Mouse (Mus musculus): ENCODE results near the gene Jmjd1c. TPM values are rescaled to one million over a fixed set of nuclear protein-coding genes. Genes with fewer than 3 reads are reported as not detected.
"Not testable (repeated sequence)": the region's sequence is repeated elsewhere in the genome, so short reads cannot be mapped to it uniquely, and the experiment has no call there.

Jmjd1c gene
- polyA plus RNA-seq, 1 experiment from 2014 or later = 59.5 TPM

GRCm38 (mm10) chr10:67107017-67107761 lies 11.3 kb downstream of the Jmjd1c start:
- peaks cover 69% of the 10 kb centered on the region for H3K4me1 ChIP-seq (replicated peaks; ENCODE audit: control insufficient read depth, insufficient read depth, low read length)
- no peaks in the 10 kb centered on the region for H3K9me3 ChIP-seq (ENCODE audit: control insufficient read depth, low read length)
- no peaks in the 10 kb centered on the region for H3K27me3 ChIP-seq (ENCODE audit: control insufficient read depth, insufficient read depth, low read length)
- DNase-seq (ENCODE audit: low spot score) (no peak), ATAC-seq (ENCODE audit: low FRiP score) (no peak)
- H3K4me3 ChIP-seq (replicated peaks; ENCODE audit: low read length) = no peak overlapping the region
- H3K4me2 ChIP-seq (replicated peaks) = no peak overlapping the region
- 65% methylated on average over 9 of the region's 9 CpGs for WGBS
- H3K36me3 ChIP-seq (replicated peaks; ENCODE audit: control insufficient read depth, insufficient read depth) = no peaks in the 10 kb centered on the region
- peak overlapping the region; percentile 30; the same call in 1 of the 2 replicates for H3K27ac ChIP-seq
- no peak overlapping the region for H3K9ac ChIP-seq

- ATAC-seq (ENCODE audit: low FRiP score) (no peak), DNase-seq (ENCODE audit: low spot score) (no peak)
- Histone ChIP-seq H3K4me3 (replicated peaks; ENCODE audit: low read length) (no peak overlapping the region), H3K27me3 (ENCODE audit: control insufficient read depth, insufficient read depth, low read length) (no peaks in the 10 kb centered on the region), H3K9ac (no peak overlapping the region), H3K9me3 (ENCODE audit: control insufficient read depth, low read length) (no peaks in the 10 kb centered on the region), H3K27ac (no peak overlapping the region), H3K4me1 (replicated peaks; ENCODE audit: control insufficient read depth, insufficient read depth, low read length) (peaks cover 65% of the 10 kb centered on the region), H3K4me2 (replicated peaks) (no peak overlapping the region), H3K36me3 (replicated peaks; ENCODE audit: control insufficient read depth, insufficient read depth) (no peaks in the 10 kb centered on the region)
- WGBS = 52% methylated on average over 9 of the region's 9 CpGs
Measured at GRCm38 (mm10) chr10:67108096-67108495, 12.2 kb downstream of the Jmjd1c start.

- no peaks in the 10 kb centered on the region for H3K9me3 ChIP-seq (ENCODE audit: control insufficient read depth, low read length)
- H3K4me1 ChIP-seq (replicated peaks; ENCODE audit: control insufficient read depth, insufficient read depth, low read length) = peaks cover 50% of the 10 kb centered on the region
- no peak overlapping the region for H3K27ac ChIP-seq
- no peak overlapping the region for H3K9ac ChIP-seq
- ATAC-seq (ENCODE audit: low FRiP score) (no peak), DNase-seq (ENCODE audit: low spot score) (no peak)
- H3K36me3 ChIP-seq (replicated peaks; ENCODE audit: control insufficient read depth, insufficient read depth) = no peaks in the 10 kb centered on the region
- H3K4me3 ChIP-seq (replicated peaks; ENCODE audit: low read length) = no peak overlapping the region
- H3K27me3 ChIP-seq (ENCODE audit: control insufficient read depth, insufficient read depth, low read length) = no peaks in the 10 kb centered on the region
- H3K4me2 ChIP-seq (replicated peaks) = no peak overlapping the region
- 88% methylated on average over 5 of the region's 5 CpGs for WGBS
Measured at GRCm38 (mm10) chr10:67109635-67110034, 13.7 kb downstream of the Jmjd1c start.

- Histone ChIP-seq H3K9ac (no peak overlapping the region), H3K27ac (no peak overlapping the region)
- WGBS = 66% methylated on average over 14 of the region's 14 CpGs
Measured at GRCm38 (mm10) chr10:67111044-67111798, 15.3 kb downstream of the Jmjd1c start.

GRCm38 (mm10) chr10:67111799-67112177 lies 15.9 kb downstream of the Jmjd1c start:
- no peak for ATAC-seq (ENCODE audit: low FRiP score)

More at GRCm38 (mm10) chr10:67111044-67111798, 15.3 kb downstream of the Jmjd1c start:
- Histone ChIP-seq H3K4me1 (replicated peaks; ENCODE audit: control insufficient read depth, insufficient read depth, low read length) (peaks cover 49% of the 10 kb centered on the region), H3K9me3 (ENCODE audit: control insufficient read depth, low read length) (no peaks in the 10 kb centered on the region), H3K27me3 (ENCODE audit: control insufficient read depth, insufficient read depth, low read length) (no peaks in the 10 kb centered on the region), H3K4me3 (replicated peaks; ENCODE audit: low read length) (no peak overlapping the region), H3K36me3 (replicated peaks; ENCODE audit: control insufficient read depth, insufficient read depth) (no peaks in the 10 kb centered on the region), H3K4me2 (replicated peaks) (no peak overlapping the region)
- no peak for DNase-seq (ENCODE audit: low spot score)
- no peak for ATAC-seq (ENCODE audit: low FRiP score)

GRCm38 (mm10) chr10:67112967-67113366 lies 17.0 kb downstream of the Jmjd1c start:
- 82% methylated on average over 5 of the region's 5 CpGs for WGBS
- H3K27me3 ChIP-seq (ENCODE audit: control insufficient read depth, insufficient read depth, low read length); H3K4me3 ChIP-seq (replicated peaks; ENCODE audit: low read length); H3K9me3 ChIP-seq (ENCODE audit: control insufficient read depth, low read length); DNase-seq (ENCODE audit: low spot score); H3K27ac ChIP-seq; H3K36me3 ChIP-seq (replicated peaks; ENCODE audit: control insufficient read depth, insufficient read depth); ATAC-seq (ENCODE audit: low FRiP score); H3K9ac ChIP-seq; H3K4me2 ChIP-seq (replicated peaks): not testable (repeated sequence)
- peaks cover 36% of the 10 kb centered on the region for H3K4me1 ChIP-seq (replicated peaks; ENCODE audit: control insufficient read depth, insufficient read depth, low read length)

More at GRCm38 (mm10) chr10:67111799-67112177, 15.9 kb downstream of the Jmjd1c start:
- H3K4me1 ChIP-seq (replicated peaks; ENCODE audit: control insufficient read depth, insufficient read depth, low read length) = peaks cover 48% of the 10 kb centered on the region
- H3K4me3 ChIP-seq (replicated peaks; ENCODE audit: low read length) = no peak overlapping the region
- H3K9ac ChIP-seq = no peak overlapping the region
- no peak overlapping the region for H3K4me2 ChIP-seq (replicated peaks)
- no peaks in the 10 kb centered on the region for H3K9me3 ChIP-seq (ENCODE audit: control insufficient read depth, low read length)
- WGBS = 81% methylated on average over 5 of the region's 5 CpGs
- H3K27ac ChIP-seq = no peak overlapping the region
- H3K27me3 ChIP-seq (ENCODE audit: control insufficient read depth, insufficient read depth, low read length) = no peaks in the 10 kb centered on the region
- DNase-seq (ENCODE audit: low spot score) = no peak
- no peaks in the 10 kb centered on the region for H3K36me3 ChIP-seq (replicated peaks; ENCODE audit: control insufficient read depth, insufficient read depth)

GRCm38 (mm10) chr10:67113833-67114232 lies 17.9 kb downstream of the Jmjd1c start:
- ATAC-seq (ENCODE audit: low FRiP score) = no peak
- WGBS = 94% methylated on average over 11 of the region's 11 CpGs

GRCm38 (mm10) chr10:67115115-67115514 lies 19.2 kb downstream of the Jmjd1c start:
- H3K4me3 ChIP-seq (replicated peaks; ENCODE audit: low read length) = no peak overlapping the region
- WGBS = 15% methylated on average over 6 of the region's 6 CpGs
- H3K9ac ChIP-seq = no peak overlapping the region
- peak overlapping the region; percentile 44; the same call in 1 of the 2 replicates for H3K27ac ChIP-seq
- no peaks in the 10 kb centered on the region for H3K27me3 ChIP-seq (ENCODE audit: control insufficient read depth, insufficient read depth, low read length)
- H3K4me2 ChIP-seq (replicated peaks) = no peak overlapping the region
- ATAC-seq (ENCODE audit: low FRiP score) (no peak), DNase-seq (ENCODE audit: low spot score) (peak; percentile 50)
- no peaks in the 10 kb centered on the region for H3K9me3 ChIP-seq (ENCODE audit: control insufficient read depth, low read length)
- no peaks in the 10 kb centered on the region for H3K36me3 ChIP-seq (replicated peaks; ENCODE audit: control insufficient read depth, insufficient read depth)
- H3K4me1 ChIP-seq (replicated peaks; ENCODE audit: control insufficient read depth, insufficient read depth, low read length) = peaks cover 34% of the 10 kb centered on the region

More at GRCm38 (mm10) chr10:67113833-67114232, 17.9 kb downstream of the Jmjd1c start:
- no peak overlapping the region for H3K4me3 ChIP-seq (replicated peaks; ENCODE audit: low read length)
- H3K36me3 ChIP-seq (replicated peaks; ENCODE audit: control insufficient read depth, insufficient read depth) = no peaks in the 10 kb centered on the region
- no peak overlapping the region for H3K4me2 ChIP-seq (replicated peaks)
- DNase-seq (ENCODE audit: low spot score) = no peak
- no peak overlapping the region for H3K9ac ChIP-seq
- H3K9me3 ChIP-seq (ENCODE audit: control insufficient read depth, low read length) = no peaks in the 10 kb centered on the region
- no peaks in the 10 kb centered on the region for H3K27me3 ChIP-seq (ENCODE audit: control insufficient read depth, insufficient read depth, low read length)
- peaks cover 34% of the 10 kb centered on the region for H3K4me1 ChIP-seq (replicated peaks; ENCODE audit: control insufficient read depth, insufficient read depth, low read length)
- no peak overlapping the region for H3K27ac ChIP-seq

- ATAC-seq (ENCODE audit: low FRiP score) = no peak
- 36% methylated on average over 5 of the region's 5 CpGs for WGBS
- no peak overlapping the region for H3K4me2 ChIP-seq (replicated peaks)
- H3K9me3 ChIP-seq (ENCODE audit: control insufficient read depth, low read length) = no peaks in the 10 kb centered on the region
- no peak for DNase-seq (ENCODE audit: low spot score)
- no peaks in the 10 kb centered on the region for H3K27me3 ChIP-seq (ENCODE audit: control insufficient read depth, insufficient read depth, low read length)
- H3K4me3 ChIP-seq (replicated peaks; ENCODE audit: low read length) = no peak overlapping the region
- H3K27ac ChIP-seq = peak overlapping the region; percentile 44
- peaks cover 30% of the 10 kb centered on the region for H3K4me1 ChIP-seq (replicated peaks; ENCODE audit: control insufficient read depth, insufficient read depth, low read length)
- no peaks in the 10 kb centered on the region for H3K36me3 ChIP-seq (replicated peaks; ENCODE audit: control insufficient read depth, insufficient read depth)
- no peak overlapping the region for H3K9ac ChIP-seq
Measured at GRCm38 (mm10) chr10:67115666-67116091, 19.8 kb downstream of the Jmjd1c start.

Measured in hindbrain, embryonic 14.5 days (tissue).